Mouse (Mus musculus) heart, postnatal 25 days (tissue): Measurements from ENCODE around the gene Rptor. TPM values are rescaled to one million over a fixed set of nuclear protein-coding genes. Genes with fewer than 3 reads are reported as not detected.
A peak's percentile ranks its signal among the peaks of the same experiment; 100 is the strongest.

ENCODE experiments used
- DNase-seq: peaks from one replicate; pipeline ENCODE4 v3.0.0; 2022; ENCODE audit warnings: low spot score
- intact Hi-C: fragments of 180-260 bp; cut with DNase I; formaldehyde crosslinking; loops from one replicate; pipeline ENCODE4 v1.15.1; 2025
- total RNA-seq, 2 experiments: library from RNA; stranded (reverse); gene quantifications; 2 replicates each; pipeline ENCODE4 v1.2.3; 2021

The Rptor gene
- total RNA-seq, result 10 to 100 TPM; 32.5 to 34.4 TPM

DNA sequence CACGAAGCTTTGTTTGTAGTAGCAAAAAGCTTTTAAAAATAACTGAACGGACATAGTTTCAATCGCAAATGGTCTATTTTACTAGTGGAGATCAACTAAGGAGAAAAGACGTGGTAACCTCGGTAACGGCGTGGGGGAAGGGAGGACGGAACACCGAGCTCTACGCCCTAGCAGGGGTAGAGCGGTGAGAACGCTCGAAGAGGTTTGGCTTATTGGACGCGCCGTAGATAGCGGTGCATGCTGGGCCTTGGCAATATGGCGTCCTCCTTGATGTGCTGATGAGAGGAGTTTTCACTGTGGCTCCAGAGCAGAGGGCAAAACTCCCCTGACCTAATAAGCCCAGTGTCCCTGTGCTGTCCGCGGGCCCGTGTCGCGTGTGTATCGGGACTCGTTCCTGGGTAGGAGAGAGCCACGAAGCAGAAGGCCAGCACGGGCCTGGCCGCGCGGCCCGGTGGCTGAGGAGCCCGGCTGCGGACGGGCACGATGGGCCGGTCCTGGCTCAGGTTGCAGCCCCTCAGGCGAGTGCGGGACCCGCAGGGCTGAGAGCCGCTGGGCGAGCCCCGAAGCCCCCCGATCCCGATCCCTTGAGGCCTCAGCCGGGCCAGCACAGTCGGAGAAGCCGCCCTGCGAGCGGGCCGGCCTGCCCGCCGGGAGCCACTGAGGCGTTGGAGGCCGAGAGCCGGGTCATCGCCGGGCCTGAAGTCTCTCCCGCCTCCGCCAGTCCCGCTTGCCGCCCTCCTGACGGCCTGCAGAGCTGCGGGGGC is at the start of gene Rptor:
Rptor (plus strand) TSS at position 143 of the 764 bp plus-strand sequence.
- peak; percentile 93 for DNase-seq
- intact Hi-C loops, result no loop called here

GRCm38 (mm10) chr11:119554706-119555105 is 48.0 kb upstream of the Rptor start:
- no peak for DNase-seq
- intact Hi-C loops, result no loop called here

DNA sequence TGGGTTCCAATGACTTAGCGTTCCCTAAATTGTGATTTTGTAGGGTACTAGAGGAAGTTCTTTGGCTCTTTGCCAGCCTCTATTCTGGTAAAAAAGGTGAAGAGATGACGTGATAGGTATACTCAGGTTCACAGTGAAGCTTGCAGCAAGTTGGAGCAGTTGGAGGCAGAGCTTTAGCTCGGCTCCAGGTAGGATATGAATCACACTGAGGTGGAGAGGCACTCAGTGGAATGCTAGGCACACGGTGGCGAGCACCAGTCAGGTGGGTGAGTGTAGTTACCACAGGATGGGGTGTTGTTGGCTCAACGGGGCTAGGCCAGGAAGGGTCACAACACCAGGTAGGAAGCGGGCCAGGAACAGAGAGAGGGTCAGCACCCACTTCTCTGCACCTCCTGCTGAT is 47.5 kb upstream of the Rptor start:
- no peak for DNase-seq
- intact Hi-C loops, result no loop called here

GRCm38 (mm10) chr11:119557940-119558869 is 44.5 kb upstream of the Rptor start:
- no peak for DNase-seq
- intact Hi-C loops, result no loop called here

- intact Hi-C loops, result no loop called here
- DNase-seq, result no peak
These were observed 43.7 kb upstream of the Rptor start for GRCm38 (mm10) chr11:119558870-119559610.

DNA sequence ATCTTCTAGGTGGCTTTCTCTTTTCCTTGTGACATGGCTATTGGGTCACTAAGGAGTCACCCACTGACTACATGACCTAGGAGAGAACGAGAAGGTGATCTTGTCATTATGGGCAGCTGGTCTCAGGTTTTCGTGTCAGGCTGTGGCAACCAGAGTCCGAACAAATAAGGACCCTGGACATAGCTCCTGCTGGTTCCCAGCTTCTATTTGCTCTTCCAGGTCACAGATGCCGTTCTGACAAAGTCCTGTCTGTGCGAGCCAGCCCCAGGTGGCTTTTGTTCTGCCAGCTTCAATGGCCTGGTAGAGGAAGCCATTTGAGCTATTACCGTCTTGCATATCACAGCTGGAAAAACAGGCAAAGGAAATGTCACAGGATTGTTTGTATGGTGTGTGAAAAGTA is 40.4 kb upstream of the Rptor start:
- intact Hi-C loops, result no loop called here
- no peak for DNase-seq

GRCm38 (mm10) chr11:119563166-119563565 is 39.5 kb upstream of the Rptor start:
- DNase-seq, result no peak
- intact Hi-C loops, result no loop called here

DNA sequence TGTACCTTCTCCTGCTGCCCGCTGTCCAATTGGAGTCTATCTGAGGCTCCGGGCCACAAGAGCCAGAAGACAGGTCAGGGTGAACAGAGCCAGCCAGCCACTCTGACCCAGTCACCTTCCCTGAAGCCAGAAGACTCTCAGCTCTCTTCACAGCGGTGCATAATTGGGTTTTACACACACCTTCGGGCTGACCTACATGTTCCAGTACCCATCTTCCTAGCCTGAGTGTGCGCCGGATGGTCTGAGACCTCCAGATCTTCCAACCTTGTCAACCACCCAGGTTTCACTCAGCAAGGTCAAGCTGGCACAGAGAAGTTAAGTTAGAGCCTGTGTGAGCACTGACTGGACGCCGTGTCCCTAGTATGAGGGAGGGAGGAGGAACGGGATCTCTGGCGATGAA is 38.3 kb upstream of the Rptor start:
- DNase-seq, result no peak
- intact Hi-C loops, result no loop called here

DNA sequence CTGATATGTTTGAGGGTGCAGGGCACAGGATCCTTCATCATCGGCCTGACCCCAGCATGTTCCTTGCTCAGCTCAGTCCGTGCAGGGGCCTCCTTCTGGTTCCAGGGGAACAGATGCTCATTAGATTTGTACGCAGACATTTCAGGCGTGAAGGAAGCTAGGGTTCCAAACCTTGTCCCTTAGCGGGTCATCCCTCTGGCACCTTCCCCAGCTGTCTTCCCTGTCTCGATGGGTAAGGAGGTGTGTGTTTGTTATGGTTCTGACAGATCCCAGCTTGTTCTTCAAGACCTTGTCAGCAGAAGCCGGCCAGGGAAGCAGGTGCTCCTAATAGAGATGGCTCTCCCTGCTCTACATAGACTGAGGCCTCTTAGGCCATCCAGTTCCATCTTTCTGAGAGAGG is 37.7 kb upstream of the Rptor start:
- DNase-seq, result no peak
- intact Hi-C loops, result no loop called here

GRCm38 (mm10) chr11:119565684-119566083 is 37.0 kb upstream of the Rptor start:
- no peak for DNase-seq
- intact Hi-C loops, result no loop called here

DNA sequence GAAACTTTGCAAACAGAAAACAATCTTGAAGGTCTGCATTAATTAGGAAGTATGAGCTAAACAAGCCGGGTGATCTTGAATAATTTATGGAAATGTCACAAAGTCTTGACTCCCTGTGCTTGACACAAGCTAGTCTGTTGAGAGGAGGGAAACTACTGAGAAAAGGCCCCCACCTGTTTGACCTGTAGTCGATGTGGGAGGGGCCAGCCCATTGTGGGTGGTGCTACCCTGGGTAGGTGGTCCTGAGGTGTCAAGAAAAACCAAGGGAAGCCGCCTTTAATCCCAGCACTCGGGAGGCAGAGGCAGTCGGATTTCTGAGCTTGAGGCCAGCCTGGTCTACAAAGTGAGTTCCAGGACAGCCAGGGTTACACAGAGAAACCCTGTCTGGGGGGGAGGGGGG is 36.5 kb upstream of the Rptor start:
- intact Hi-C loops, result no loop called here

DNA sequence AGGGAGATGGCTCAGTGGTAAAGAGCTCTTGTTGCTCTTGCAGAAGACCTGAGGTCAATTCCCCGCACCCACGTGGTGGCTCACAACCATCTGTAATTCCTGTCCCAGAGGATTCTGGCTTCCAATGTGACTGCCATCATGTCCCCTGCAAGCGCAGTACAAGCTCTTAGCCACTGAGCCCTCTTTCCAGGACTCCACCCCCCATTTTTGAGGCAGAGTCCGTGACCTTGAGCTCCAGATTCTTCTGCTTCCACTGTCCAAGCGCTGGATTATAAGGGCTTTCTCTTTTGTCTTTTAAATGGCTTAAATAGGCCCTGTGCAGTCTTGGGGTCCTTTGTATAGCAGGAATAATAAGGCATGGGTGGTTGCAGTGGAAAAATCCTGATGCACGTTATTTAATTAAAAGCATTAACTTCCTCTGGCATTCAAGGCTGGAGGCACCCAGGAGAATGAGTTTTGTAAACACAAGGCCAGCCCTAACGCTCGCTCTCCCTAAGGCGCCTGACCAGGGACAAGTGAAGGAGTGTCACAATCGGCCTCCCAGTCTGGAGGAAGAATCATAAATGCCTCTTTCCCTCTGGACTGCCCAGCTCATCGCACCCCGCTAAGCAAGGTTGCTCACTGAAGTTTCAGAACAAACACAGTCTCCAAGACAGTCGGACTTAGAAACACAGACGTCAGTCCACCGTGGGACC is 30.2 kb upstream of the Rptor start:
- intact Hi-C loops, result no loop called here

More for the DNA sequence above, 36.5 kb upstream of the Rptor start:
- no peak for DNase-seq

GRCm38 (mm10) chr11:119576855-119577254 is 25.9 kb upstream of the Rptor start:
- intact Hi-C loops, result no loop called here
- DNase-seq, result no peak

More for the DNA sequence above, 30.2 kb upstream of the Rptor start:
- DNase-seq, result no peak

DNA sequence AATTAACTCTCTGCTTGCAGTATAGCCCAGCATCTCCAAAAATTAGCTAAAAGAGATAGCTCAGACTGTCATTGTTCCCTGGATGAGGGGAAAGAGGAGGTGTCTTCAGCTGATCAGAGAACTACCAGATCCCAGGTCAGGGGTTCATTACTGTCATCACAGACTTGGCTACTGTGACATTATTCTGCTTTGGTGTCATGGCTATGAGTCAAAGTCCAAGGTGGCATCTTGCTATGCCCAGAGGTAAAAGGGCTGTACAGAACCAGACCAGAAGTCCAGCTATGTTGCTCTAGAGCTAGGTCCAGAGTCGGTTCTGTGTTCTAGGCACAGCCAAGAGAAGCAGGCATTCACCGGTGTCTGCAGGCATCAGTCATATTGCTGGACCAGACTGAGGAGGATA is 25.0 kb upstream of the Rptor start:
- intact Hi-C loops, result no loop called here
- no peak for DNase-seq

GRCm38 (mm10) chr11:119586511-119586910 is 16.2 kb upstream of the Rptor start:
- no peak for DNase-seq
- intact Hi-C loops, result no loop called here

- DNase-seq, result no peak
- intact Hi-C loops, result no loop called here
These were observed 15.6 kb upstream of the Rptor start for GRCm38 (mm10) chr11:119587112-119587511.

DNA sequence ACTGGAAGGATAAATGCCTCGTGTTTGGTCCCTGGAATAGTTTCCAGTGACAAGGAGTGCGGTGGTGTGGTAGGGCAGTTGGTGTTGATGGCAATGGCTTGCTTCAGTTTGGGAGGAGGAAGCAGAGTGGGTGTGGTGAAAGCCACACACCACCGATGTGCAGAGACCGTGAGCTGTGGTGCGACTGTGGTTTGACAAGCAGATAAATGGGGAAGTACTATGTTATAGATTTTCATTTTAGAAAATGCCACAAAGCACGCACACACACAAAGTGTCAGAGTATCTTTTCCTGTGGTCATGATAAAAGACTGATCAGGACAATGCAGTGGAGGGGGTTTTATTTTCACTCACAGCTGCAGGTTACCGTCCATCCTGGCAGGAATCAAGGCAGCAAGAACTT is 13.5 kb upstream of the Rptor start:
- intact Hi-C loops, result no loop called here
- DNase-seq, result no peak

DNA sequence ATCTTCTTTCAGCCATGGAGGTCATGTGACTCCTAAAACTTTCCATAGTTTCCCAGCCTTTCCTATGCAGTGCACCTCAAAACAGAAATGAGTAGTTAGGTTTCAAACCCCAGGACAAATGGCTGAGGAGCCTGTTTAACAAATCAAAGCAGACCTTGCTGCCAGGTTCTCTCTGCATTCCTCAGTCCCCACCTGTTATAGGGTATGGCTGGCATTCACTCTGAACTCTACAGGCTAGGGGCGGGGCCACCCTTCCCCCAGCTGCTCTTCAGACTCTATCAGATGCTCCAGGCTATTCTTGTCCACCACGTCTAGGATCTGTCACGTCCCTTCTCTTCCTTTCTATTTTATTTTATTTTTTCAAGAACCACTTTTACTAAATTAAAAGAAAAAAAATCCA is 8.7 kb upstream of the Rptor start:
- intact Hi-C loops, result no loop called here
- DNase-seq, result no peak

DNA sequence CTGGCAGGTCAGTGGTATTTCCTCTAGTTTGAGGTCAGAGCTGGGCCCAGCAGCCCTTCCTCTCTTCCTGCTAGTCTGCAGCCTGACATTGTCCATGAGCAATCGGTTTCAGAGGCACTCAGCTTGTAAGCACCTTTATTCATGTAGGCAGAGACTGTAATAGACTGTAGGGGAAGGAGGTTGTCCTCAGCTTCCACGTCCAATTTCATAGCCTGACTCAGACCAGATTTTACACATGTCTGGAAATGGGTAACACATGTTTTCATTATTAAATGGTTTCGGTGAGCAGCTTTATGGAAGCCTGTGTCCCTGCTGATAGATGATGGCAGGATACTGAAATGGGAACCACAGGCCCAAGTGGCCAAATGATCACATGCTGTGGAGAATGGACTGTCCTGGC is 3.8 kb upstream of the Rptor start:
- DNase-seq, result no peak
- intact Hi-C loops, result no loop called here

GRCm38 (mm10) chr11:119600286-119600685 is 2.4 kb upstream of the Rptor start:
- no peak for DNase-seq

More at GRCm38 (mm10) chr11:119600286-119600685, 2.4 kb upstream of the Rptor start:
- intact Hi-C loops, result no loop called here
